Mouse (Mus musculus): ENCODE data around the gene Sobp. TPM values are rescaled to one million over a fixed set of nuclear protein-coding genes. Genes with fewer than 3 reads are reported as not detected.
A peak's percentile ranks its signal among the peaks of the same experiment; 100 is the strongest.

Sobp gene
- polyA plus RNA-seq, 1 experiment from 2014 or later: 1.1 TPM

DNA sequence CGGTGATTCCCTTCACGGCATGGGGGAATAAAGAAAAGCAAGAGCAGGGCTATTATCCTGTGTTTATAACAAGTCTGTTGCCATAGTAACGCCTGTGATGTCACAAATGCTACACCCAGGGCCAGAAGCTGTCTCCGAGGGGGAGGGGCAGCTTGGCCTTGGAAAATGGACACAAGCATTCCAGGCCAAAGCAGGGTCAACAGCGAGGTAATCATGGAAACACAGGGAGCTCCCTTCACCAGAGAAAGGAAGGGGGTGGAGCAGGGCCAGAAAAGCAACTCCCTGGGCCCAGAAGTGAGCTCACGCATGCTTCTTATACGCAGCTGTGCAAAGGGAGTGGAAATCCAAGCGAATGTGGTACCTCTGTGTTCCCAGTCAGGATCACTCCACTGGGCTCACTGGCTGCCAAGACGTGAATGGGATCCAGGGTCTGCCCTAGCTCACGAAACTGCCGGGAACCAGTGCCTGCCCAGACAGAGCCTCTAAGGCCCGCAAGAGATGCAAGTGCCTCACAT, 19.2 kb downstream of the Sobp start:
- peak overlapping the region; percentile 39 for H3K4me2 ChIP-seq (replicated peaks)
- H3K4me1 ChIP-seq (replicated peaks): peaks cover 7% of the 10 kb centered on the region; the same call in 1 of the 2 replicates
- no peaks in the 10 kb centered on the region for H3K36me3 ChIP-seq
- no peak overlapping the region for H3K4me3 ChIP-seq (replicated peaks)
- no peak overlapping the region for H3K27ac ChIP-seq
- no peaks in the 10 kb centered on the region for H3K27me3 ChIP-seq (replicated peaks)
- no peak overlapping the region for H3K9ac ChIP-seq
- WGBS: 17% methylated on average over 12 of the region's 12 CpGs
- H3K9me3 ChIP-seq: no peaks in the 10 kb centered on the region
- peak; percentile 79 for ATAC-seq

DNA sequence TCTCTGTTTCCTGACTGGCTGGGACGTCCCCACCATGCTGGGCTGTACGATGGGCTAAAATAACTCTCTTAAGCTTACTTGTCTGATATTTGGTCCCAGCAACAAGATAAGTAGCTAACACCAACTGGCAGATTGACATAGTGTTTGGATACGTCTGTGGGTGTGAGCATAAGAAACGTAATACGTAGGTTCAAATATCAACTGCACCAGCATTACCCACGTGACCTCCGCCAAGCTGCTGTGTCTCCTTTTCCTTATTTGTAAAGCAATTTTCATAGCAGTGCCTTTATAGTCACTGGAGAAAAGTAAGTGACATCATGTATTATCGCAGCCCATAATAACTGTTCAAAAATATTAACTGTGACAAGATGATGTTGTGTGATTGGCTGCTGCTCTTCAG, 21.7 kb downstream of the Sobp start:
- H3K9me3 ChIP-seq: no peaks in the 10 kb centered on the region
- 77% methylated on average over 8 of the region's 8 CpGs for WGBS
- peaks cover 7% of the 10 kb centered on the region; the same call in 1 of the 2 replicates for H3K4me1 ChIP-seq (replicated peaks)
- H3K27me3 ChIP-seq (replicated peaks): no peaks in the 10 kb centered on the region
- no peak overlapping the region for H3K9ac ChIP-seq
- no peak for ATAC-seq
- no peaks in the 10 kb centered on the region for H3K36me3 ChIP-seq
- no peak overlapping the region for H3K4me3 ChIP-seq (replicated peaks)
- H3K4me2 ChIP-seq (replicated peaks): no peak overlapping the region
- no peak overlapping the region for H3K27ac ChIP-seq

DNA sequence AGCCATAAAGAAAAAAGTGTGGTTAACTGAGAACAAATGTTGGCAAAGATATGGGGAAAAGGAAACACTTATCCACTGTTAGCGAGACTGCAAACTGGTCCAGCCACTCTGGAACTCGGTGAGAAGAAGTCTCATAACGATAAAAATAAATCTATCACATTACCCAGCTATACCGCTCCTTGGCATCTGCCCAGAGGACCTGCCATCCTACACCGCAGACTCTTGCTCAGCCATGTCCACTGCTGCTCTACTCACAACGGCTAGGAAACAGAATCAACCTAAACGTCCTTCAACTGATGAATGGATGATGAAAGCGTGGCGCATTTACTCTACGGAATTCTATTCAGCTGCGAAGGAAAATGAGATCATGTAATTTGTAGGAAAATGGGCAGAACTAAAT, 25.9 kb downstream of the Sobp start:
- ATAC-seq: no peak
- 84% methylated on average over 11 of the region's 11 CpGs for WGBS
- H3K9ac ChIP-seq: no peak overlapping the region

DNA sequence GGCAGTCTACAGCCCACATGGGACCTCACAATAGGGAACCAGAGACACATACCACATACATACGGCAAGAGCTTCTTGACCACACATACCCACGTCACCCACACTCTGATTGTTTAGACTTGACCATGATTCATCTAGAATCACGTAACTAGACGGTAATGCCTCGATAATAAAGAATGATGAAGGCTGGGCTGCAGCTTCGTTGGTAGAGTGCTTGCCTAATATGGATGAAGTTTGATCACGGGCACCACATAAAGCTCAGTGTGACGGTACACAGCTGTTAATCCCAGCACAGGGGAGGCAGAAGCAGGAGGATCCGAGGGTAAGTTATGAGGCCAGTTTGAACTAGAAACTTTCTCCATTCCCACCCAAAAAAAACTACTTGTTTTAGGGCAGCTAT, 31.2 kb downstream of the Sobp start:
- no peak overlapping the region for H3K9ac ChIP-seq
- 80% methylated on average over 9 of the region's 9 CpGs for WGBS
- no peaks in the 10 kb centered on the region for H3K36me3 ChIP-seq
- no peaks in the 10 kb centered on the region for H3K9me3 ChIP-seq
- no peaks in the 10 kb centered on the region for H3K27me3 ChIP-seq (replicated peaks)
- ATAC-seq: no peak
- no peak overlapping the region for H3K27ac ChIP-seq
- H3K4me1 ChIP-seq (replicated peaks): no peaks in the 10 kb centered on the region
- no peak overlapping the region for H3K4me2 ChIP-seq (replicated peaks)
- H3K4me3 ChIP-seq (replicated peaks): no peak overlapping the region

More for the DNA sequence above, 25.9 kb downstream of the Sobp start:
- no peaks in the 10 kb centered on the region for H3K27me3 ChIP-seq (replicated peaks)
- H3K27ac ChIP-seq: no peak overlapping the region
- H3K4me2 ChIP-seq (replicated peaks): no peak overlapping the region
- no peaks in the 10 kb centered on the region for H3K4me1 ChIP-seq (replicated peaks)
- H3K9me3 ChIP-seq: no peaks in the 10 kb centered on the region
- H3K4me3 ChIP-seq (replicated peaks): no peak overlapping the region
- no peaks in the 10 kb centered on the region for H3K36me3 ChIP-seq

DNA sequence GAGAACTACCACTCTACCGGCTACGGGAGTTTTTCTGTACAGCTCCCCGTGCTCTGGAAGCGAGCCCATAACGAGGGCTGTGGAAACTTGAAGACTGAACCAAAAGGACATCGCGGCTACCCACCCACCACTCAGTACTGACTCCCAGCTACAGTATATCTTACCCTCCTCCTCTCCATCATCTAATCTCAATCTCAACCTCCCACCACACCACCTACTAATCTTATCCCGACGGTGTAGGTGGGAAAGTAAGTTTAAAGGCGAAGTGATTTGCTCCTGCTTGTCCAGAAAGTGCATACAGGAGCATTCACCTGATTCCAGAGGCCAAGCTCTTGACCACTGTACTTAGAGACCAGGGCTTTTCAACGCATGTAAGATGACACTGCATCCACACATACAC, 40.3 kb downstream of the Sobp start:
- no peak overlapping the region for H3K27ac ChIP-seq
- WGBS: 85% methylated on average over 11 of the region's 11 CpGs
- no peak for ATAC-seq
- no peak overlapping the region for H3K9ac ChIP-seq
- no peaks in the 10 kb centered on the region for H3K9me3 ChIP-seq
- no peaks in the 10 kb centered on the region for H3K4me1 ChIP-seq (replicated peaks)
- H3K36me3 ChIP-seq: no peaks in the 10 kb centered on the region
- H3K27me3 ChIP-seq (replicated peaks): no peaks in the 10 kb centered on the region
- H3K4me2 ChIP-seq (replicated peaks): no peak overlapping the region
- H3K4me3 ChIP-seq (replicated peaks): no peak overlapping the region

DNA sequence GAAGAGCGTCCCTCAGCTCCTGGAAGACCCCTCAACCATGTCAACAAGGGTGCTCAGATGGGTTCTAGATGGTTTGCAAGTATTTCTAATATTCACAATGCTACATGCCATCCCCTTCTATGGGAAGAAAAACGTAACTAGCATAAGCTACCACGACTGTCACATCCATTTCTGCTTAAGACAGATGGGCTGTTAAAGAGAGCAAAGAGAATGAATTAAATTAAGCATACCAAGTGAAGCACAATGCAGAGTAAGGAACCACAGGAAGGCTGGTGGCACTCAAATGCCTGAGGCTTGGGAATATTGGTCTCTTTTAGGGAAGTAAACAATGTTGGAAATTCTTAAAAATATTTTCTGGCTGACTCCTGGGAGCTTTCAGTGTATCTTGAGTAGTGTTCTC, 45.6 kb downstream of the Sobp start:
- no peaks in the 10 kb centered on the region for H3K9me3 ChIP-seq
- no peak overlapping the region for H3K9ac ChIP-seq
- no peak overlapping the region for H3K4me3 ChIP-seq (replicated peaks)
- no peak overlapping the region for H3K4me2 ChIP-seq (replicated peaks)
- no peaks in the 10 kb centered on the region for H3K4me1 ChIP-seq (replicated peaks)
- no peak for ATAC-seq
- no peak overlapping the region for H3K27ac ChIP-seq
- H3K27me3 ChIP-seq (replicated peaks): no peaks in the 10 kb centered on the region
- WGBS: 60% methylated on average over 3 of the region's 3 CpGs
- no peaks in the 10 kb centered on the region for H3K36me3 ChIP-seq

DNA sequence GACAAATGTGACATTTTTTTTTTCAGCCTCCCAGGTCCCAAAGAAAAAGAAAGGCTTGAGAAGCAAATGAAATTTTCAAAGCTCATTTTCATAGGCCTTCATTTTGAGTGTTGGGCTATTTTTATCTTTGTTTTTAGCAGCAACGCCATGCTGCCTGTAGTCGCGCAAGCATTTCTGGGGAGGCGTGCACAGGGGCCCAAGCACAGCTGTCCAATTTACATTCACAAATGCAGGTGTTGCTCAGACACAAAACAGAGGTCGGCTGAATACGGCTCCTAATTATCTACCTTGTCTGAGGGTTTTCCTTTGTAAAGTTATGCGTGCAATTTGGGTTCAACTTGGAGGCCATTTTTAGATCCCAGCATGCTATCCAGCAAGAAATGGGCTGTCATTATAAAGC, 49.8 kb downstream of the Sobp start:
- no peaks in the 10 kb centered on the region for H3K9me3 ChIP-seq
- no peaks in the 10 kb centered on the region for H3K36me3 ChIP-seq
- H3K27me3 ChIP-seq (replicated peaks): no peaks in the 10 kb centered on the region
- H3K9ac ChIP-seq: no peak overlapping the region
- 87% methylated on average over 7 of the region's 7 CpGs for WGBS
- H3K27ac ChIP-seq: no peak overlapping the region
- no peak overlapping the region for H3K4me3 ChIP-seq (replicated peaks)
- ATAC-seq: no peak
- H3K4me1 ChIP-seq (replicated peaks): 0 out of 2 replicates have a peak, but pooled peaks cover 2% of the 10 kb centered on the region
- no peak overlapping the region for H3K4me2 ChIP-seq (replicated peaks)

DNA sequence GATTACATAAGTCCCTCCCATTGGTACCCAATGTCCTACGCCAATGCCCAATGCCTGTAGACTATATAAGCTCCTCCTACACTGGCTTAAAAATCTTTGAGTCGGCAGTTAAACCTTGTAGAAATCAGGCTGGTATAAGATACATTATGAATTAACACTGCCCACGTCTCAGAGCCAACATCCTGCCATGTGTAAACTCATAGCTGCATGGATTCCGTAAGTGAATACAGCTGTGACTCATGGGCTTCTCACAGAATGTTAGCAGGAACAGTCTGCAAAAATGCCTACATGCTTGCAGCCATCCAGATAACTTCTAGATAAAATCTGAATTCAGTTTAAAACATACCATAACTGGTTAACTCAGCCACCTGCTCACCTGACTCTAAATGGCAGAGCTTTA, 50.2 kb downstream of the Sobp start:
- Histone ChIP-seq H3K4me3 (replicated peaks) (no peak overlapping the region), H3K27me3 (replicated peaks) (no peaks in the 10 kb centered on the region), H3K27ac (no peak overlapping the region), H3K9me3 (no peaks in the 10 kb centered on the region), H3K4me2 (replicated peaks) (no peak overlapping the region), H3K4me1 (replicated peaks) (0 out of 2 replicates have a peak, but pooled peaks cover 2% of the 10 kb centered on the region), H3K36me3 (no peaks in the 10 kb centered on the region), H3K9ac (no peak overlapping the region)
- 83% methylated on average over 4 of the region's 4 CpGs for WGBS
- no peak for ATAC-seq

DNA sequence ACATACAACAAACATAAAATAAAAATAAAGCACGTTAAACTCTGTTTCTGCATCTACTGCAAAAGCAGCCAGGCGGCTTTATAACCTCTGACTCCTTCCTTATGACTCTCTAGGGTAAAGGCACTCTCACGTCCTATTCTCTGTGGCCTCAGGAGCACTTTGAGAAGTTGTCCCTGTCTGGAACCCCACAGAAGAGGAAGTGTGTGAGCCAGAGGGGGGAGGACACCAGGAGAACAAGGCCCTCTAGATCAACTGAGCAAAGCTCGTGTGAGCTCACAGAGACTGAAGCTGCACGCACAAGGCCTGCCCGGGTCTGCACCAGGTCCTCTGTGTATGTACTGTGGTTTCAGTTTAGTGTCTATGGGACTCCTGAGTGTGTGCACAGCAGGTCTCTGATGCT, 50.9 kb downstream of the Sobp start:
- WGBS: 84% methylated on average over 6 of the region's 6 CpGs
- no peaks in the 10 kb centered on the region for H3K27me3 ChIP-seq (replicated peaks)
- no peak overlapping the region for H3K27ac ChIP-seq
- no peaks in the 10 kb centered on the region for H3K9me3 ChIP-seq
- no peak overlapping the region for H3K4me3 ChIP-seq (replicated peaks)
- H3K4me2 ChIP-seq (replicated peaks): no peak overlapping the region
- H3K36me3 ChIP-seq: no peaks in the 10 kb centered on the region
- H3K4me1 ChIP-seq (replicated peaks): 0 out of 2 replicates have a peak, but pooled peaks cover 2% of the 10 kb centered on the region
- ATAC-seq: no peak
- H3K9ac ChIP-seq: no peak overlapping the region

DNA sequence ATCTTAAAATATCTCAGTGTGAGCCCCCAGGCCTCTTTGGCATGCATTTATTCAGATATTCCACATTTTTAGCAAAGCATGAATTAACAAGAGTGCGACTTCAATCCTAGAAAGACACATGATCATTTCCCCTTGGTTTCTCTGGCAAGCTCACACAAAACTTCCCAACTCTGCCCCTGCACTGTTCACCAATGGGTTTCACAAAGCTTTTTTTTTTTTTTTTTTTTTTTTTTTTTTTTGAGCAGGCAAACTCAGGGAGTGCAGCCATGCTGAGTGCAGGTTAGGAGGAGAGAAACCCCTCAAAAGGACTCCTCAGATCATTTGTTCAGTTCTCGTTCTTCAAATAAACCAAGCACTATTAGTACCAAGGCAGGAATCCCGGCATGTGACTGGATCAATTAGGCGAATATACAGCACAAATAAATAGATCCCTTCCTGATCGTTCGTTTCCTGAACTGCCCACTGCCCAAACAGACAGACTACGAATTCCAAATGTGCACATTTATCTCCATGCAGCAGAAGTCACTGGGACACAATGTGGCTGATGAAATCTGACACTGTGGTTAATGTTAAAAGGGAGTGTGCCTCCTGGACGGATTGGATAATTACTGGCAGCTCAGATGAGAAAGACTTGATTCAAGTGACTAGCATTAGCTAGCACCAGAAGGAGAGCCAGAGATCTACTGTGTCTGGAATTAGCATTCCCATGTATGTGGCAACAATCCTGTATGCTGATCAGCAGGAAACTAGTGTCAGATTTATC, 53.5 kb downstream of the Sobp start:
- no peak for ATAC-seq
- Histone ChIP-seq H3K27ac (no peak overlapping the region), H3K9ac (no peak overlapping the region), H3K36me3 (no peaks in the 10 kb centered on the region), H3K4me2 (replicated peaks) (no peak overlapping the region), H3K4me3 (replicated peaks) (no peak overlapping the region), H3K9me3 (no peaks in the 10 kb centered on the region), H3K27me3 (replicated peaks) (no peaks in the 10 kb centered on the region), H3K4me1 (replicated peaks) (0 out of 2 replicates have a peak, but pooled peaks cover 2% of the 10 kb centered on the region)
- WGBS: 29% methylated on average over 8 of the region's 8 CpGs

DNA sequence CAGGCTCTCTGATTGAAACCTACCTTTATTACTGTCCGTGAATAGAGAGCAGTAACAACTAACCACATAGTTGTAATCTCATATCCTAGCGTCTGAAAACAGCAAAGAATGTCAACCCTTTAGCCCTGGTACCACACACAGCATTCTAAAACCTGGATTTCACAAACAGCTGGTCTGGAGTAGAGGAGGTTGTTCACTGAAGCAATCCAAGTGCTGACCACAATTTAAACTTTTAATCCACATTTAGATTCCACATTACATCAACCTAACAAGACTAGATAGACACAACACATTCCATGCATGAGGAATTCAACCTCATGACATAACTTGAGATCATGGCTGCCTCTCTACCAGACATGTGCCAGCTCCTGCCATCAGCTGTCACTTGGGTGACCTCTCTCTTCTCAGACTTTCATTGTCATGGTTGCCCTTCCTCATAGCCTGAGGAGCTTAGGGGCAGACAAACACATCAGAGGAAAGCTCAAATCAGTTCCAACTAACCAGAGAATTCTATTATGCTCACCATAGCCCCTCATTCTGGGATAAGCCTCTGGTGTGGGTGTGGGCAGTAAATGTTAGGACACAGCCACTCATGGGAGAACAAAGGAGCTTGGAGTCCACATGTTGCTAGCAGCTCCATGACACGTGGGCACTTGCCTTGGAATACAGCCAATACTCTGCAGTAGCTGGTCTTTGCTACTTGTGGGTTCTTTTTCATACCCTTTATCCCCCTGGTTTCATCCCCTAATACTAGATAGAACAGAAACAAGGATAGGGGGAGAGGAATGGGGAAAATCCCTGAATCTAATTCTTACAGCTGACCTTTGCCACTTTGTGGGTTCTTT, 58.0 kb downstream of the Sobp start:
- ATAC-seq: no peak
- 83% methylated on average over 3 of the region's 3 CpGs for WGBS

DNA sequence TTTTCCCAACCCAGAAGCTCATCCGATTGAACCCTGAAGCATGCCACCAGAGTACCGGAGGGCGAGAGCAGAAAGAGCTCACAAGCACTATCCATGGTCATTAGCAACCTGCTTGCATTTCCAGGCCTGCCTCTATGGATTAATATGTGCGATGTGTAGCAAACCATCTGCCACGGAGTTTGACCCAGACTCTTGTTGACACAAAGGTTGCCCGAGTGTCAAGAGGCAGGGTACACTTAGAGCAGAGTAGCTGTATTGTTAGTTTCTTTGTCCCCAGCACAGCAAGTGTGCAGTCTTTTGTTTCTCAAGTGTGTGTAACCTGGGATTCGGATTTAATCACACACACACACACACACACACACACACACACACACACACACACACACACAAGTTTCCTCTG, 62.0 kb downstream of the Sobp start:
- Histone ChIP-seq H3K27ac (no peak overlapping the region), H3K9ac (no peak overlapping the region), H3K4me1 (replicated peaks) (no peaks in the 10 kb centered on the region), H3K27me3 (replicated peaks) (no peaks in the 10 kb centered on the region), H3K4me2 (replicated peaks) (no peak overlapping the region), H3K4me3 (replicated peaks) (no peak overlapping the region), H3K36me3 (no peaks in the 10 kb centered on the region), H3K9me3 (no peaks in the 10 kb centered on the region)
- 70% methylated on average over 7 of the region's 7 CpGs for WGBS
- no peak for ATAC-seq

More for the DNA sequence above, 58.0 kb downstream of the Sobp start:
- Histone ChIP-seq H3K9ac (no peak overlapping the region), H3K27ac (no peak overlapping the region), H3K4me2 (replicated peaks) (no peak overlapping the region), H3K4me1 (replicated peaks) (0 out of 2 replicates have a peak, but pooled peaks cover 2% of the 10 kb centered on the region), H3K9me3 (no peaks in the 10 kb centered on the region), H3K36me3 (no peaks in the 10 kb centered on the region), H3K4me3 (replicated peaks) (no peak overlapping the region), H3K27me3 (replicated peaks) (no peaks in the 10 kb centered on the region)

Data from intestine, embryonic 15.5 days (tissue).